Mouse (Mus musculus): ENCODE measurements around the gene Ube2s. TPM values are rescaled to one million over a fixed set of nuclear protein-coding genes. Genes with fewer than 3 reads are reported as not detected.
A peak's percentile ranks its signal among the peaks of the same experiment; 100 is the strongest.

Ube2s gene
- polyA plus RNA-seq, 1 experiment from 2014 or later = 408 TPM

GRCm38 (mm10) chr7:4751971-4752820 is 60.2 kb downstream of the Ube2s start:
- 2% methylated on average over 30 of the region's 30 CpGs for WGBS
- H3K9me3 ChIP-seq = peaks cover 10% of the 10 kb centered on the region; the same call in 1 of the 2 replicates
- H3K27ac ChIP-seq = peak overlapping the region; percentile 83
- H3K27me3 ChIP-seq (ENCODE audit: poor library complexity, severe bottlenecking) = peaks cover 19% of the 10 kb centered on the region
- DNase-seq (ENCODE audit: extremely low spot score, low spot score) = peak; percentile 82
- H3K4me3 ChIP-seq = peak overlapping the region; percentile 55
- H3K4me1 ChIP-seq = peaks cover 26% of the 10 kb centered on the region
- H3K36me3 ChIP-seq (replicated peaks) = peaks cover 3% of the 10 kb centered on the region

DNA sequence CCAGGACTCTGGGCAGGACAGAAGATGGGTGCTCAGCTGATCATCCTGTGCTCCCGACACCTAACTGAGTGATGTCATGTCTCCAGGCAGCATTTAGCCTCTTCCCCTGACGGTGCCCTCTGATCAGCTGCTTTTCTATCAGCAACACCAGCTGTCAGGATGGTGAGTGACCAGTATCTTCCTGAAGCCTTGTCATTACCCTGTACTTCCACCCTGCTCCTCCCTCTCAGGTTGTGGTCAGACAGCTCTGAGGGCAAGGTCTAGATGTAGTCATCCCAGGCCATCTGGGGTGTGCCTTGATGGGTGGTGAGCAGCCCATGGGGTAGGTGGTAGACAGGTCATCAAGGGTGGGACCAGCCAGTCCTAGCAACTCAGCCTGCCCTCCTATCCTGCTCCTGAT is 63.2 kb downstream of the Ube2s start:
- WGBS = 88% methylated on average over 2 of the region's 2 CpGs
- Histone ChIP-seq H3K27me3 (ENCODE audit: poor library complexity, severe bottlenecking) (peaks cover 9% of the 10 kb centered on the region), H3K36me3 (replicated peaks) (peaks cover 33% of the 10 kb centered on the region), H3K27ac (no peak overlapping the region), H3K4me1 (peaks cover 41% of the 10 kb centered on the region), H3K9me3 (no peaks in the 10 kb centered on the region), H3K4me3 (no peak overlapping the region)
- DNase-seq (ENCODE audit: extremely low spot score, low spot score) = no peak

- 85% methylated on average over 4 of the region's 4 CpGs for WGBS
- H3K4me3 ChIP-seq = no peak overlapping the region
- H3K4me1 ChIP-seq = peaks cover 41% of the 10 kb centered on the region
- no peaks in the 10 kb centered on the region for H3K9me3 ChIP-seq
- no peak overlapping the region for H3K27ac ChIP-seq
- H3K36me3 ChIP-seq (replicated peaks) = peaks cover 40% of the 10 kb centered on the region
- DNase-seq (ENCODE audit: extremely low spot score, low spot score) = no peak
- peaks cover under 1% of the 10 kb centered on the region; the same call in 1 of the 2 replicates for H3K27me3 ChIP-seq (ENCODE audit: poor library complexity, severe bottlenecking)
Observed at GRCm38 (mm10) chr7:4748321-4748720, 64.1 kb downstream of the Ube2s start.

DNA sequence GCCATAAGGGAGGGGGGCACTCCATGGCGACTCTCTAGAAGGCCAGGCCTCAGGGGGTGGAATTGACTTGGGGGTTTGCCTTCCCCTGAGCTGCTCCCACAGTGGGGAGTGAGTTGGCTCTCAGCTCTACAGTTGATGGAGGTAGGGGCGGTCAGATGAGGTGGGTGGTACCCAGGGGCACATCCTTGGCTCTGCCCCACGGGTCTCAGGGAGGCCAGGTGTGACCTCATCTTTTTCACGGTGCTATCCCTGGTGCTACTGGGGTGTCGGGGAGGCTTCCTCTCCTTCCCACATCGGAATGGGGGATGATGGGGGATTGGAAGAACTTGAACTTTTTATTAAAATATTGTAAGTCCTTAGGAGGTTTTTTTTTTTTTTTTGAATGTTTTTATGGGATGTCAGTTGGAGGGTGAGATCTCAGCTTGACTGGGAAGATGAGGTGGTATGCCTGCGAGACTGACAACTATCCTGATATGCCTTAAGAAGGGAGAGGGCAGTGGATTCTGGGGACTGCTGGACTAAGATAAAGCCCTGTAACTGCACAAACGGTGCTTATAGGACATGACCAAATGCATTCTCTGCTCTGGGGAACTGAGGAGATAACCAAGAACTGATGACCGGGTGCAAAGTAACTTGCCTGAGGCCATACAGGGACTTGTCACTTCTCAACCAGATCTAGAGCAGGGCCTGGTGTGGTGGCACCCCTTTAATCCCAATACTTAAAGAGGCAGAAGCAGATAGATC is 65.1 kb downstream of the Ube2s start:
- no peaks in the 10 kb centered on the region for H3K27me3 ChIP-seq (ENCODE audit: poor library complexity, severe bottlenecking)
- peaks cover 41% of the 10 kb centered on the region for H3K4me1 ChIP-seq
- DNase-seq (ENCODE audit: extremely low spot score, low spot score) = no peak
- peaks cover 50% of the 10 kb centered on the region for H3K36me3 ChIP-seq (replicated peaks)
- 0 out of 2 replicates have a peak overlapping the region, but pooled peaks have one; percentile 40 for H3K27ac ChIP-seq
- WGBS = 77% methylated on average over 9 of the region's 9 CpGs
- H3K4me3 ChIP-seq = no peak overlapping the region
- H3K9me3 ChIP-seq = no peaks in the 10 kb centered on the region

GRCm38 (mm10) chr7:4746326-4746980 is 65.9 kb downstream of the Ube2s start:
- WGBS = 90% methylated on average over 22 of the region's 22 CpGs
- H3K27me3 ChIP-seq (ENCODE audit: poor library complexity, severe bottlenecking) = no peaks in the 10 kb centered on the region
- H3K36me3 ChIP-seq (replicated peaks) = peaks cover 55% of the 10 kb centered on the region
- no peak overlapping the region; the same call in 1 of the 2 replicates for H3K27ac ChIP-seq
- H3K4me3 ChIP-seq = no peak overlapping the region
- peaks cover 41% of the 10 kb centered on the region for H3K4me1 ChIP-seq
- no peaks in the 10 kb centered on the region for H3K9me3 ChIP-seq
- no peak for DNase-seq (ENCODE audit: extremely low spot score, low spot score)

DNA sequence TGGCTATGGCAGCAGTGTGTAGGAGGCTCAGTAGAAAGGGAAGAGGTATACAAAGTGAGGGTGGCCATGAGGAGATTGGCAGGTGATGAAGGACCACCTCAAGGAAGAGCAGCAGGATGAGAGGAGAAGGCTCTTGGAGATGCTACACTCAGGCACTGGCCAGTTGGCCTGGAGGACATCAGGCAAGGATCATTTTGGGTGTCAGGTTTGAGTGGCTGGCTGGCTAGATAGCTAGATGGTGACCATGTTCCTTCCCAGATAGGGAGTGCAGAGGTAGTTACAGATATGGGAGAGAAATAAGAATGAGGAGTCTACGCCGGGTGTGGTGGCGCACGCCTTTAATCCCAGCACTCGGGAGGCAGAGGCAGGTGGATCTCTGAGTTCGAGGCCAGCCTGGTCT is 67.5 kb downstream of the Ube2s start:
- 95% methylated on average over 6 of the region's 6 CpGs for WGBS
- Histone ChIP-seq H3K4me3 (no peak overlapping the region), H3K27me3 (ENCODE audit: poor library complexity, severe bottlenecking) (no peaks in the 10 kb centered on the region), H3K4me1 (peaks cover 49% of the 10 kb centered on the region), H3K27ac (no peak overlapping the region), H3K9me3 (no peaks in the 10 kb centered on the region), H3K36me3 (replicated peaks) (peaks cover 55% of the 10 kb centered on the region)
- no peak for DNase-seq (ENCODE audit: extremely low spot score, low spot score)

Other genes with a start within 250 kb of the Ube2s start
- gene Ptprh, start 208.5 kb downstream of the Ube2s start, polyA plus RNA-seq (2016; fragmentation: Nextera tagmentation; extraction: Ambion mirVana) = 0.06 TPM in 1 of 2 replicates, not detected in the other
- gene Tmem86b, start 181.2 kb downstream of the Ube2s start, polyA plus RNA-seq (2016; fragmentation: Nextera tagmentation; extraction: Ambion mirVana) = 1.6 and 2.1 TPM in 2 replicates
- gene Ppp6r1, start 153.6 kb downstream of the Ube2s start, polyA plus RNA-seq (2016; fragmentation: Nextera tagmentation; extraction: Ambion mirVana) = 8.0 and 9.2 TPM in 2 replicates
- 135 and 137 TPM in 2 replicates for gene Hspbp1, start 127.5 kb downstream of the Ube2s start, polyA plus RNA-seq (2016; fragmentation: Nextera tagmentation; extraction: Ambion mirVana)
- 2.2 TPM in 2 replicates for gene Brsk1, start 122.0 kb downstream of the Ube2s start, polyA plus RNA-seq (2016; fragmentation: Nextera tagmentation; extraction: Ambion mirVana)
- gene Tmem150b, start 87.3 kb downstream of the Ube2s start, polyA plus RNA-seq (2016; fragmentation: Nextera tagmentation; extraction: Ambion mirVana) = 0.11 and 0.20 TPM in 2 replicates
- 98.9 and 101 TPM in 2 replicates for gene Kmt5c, start 72.5 kb downstream of the Ube2s start, polyA plus RNA-seq (2016; fragmentation: Nextera tagmentation; extraction: Ambion mirVana)
- gene Cox6b2, start 59.5 kb downstream of the Ube2s start, polyA plus RNA-seq (2016; fragmentation: Nextera tagmentation; extraction: Ambion mirVana) = 40.4 and 44.2 TPM in 2 replicates
- not detected in 2 replicates for gene Fam71e2, start 41.3 kb downstream of the Ube2s start, polyA plus RNA-seq (2016; fragmentation: Nextera tagmentation; extraction: Ambion mirVana)
- not detected in 2 replicates for gene Il11, start 29.7 kb downstream of the Ube2s start, polyA plus RNA-seq (2016; fragmentation: Nextera tagmentation; extraction: Ambion mirVana)
- 0.34 TPM in 1 of 2 replicates, not detected in the other for gene Tmem190, start 29.7 kb downstream of the Ube2s start, polyA plus RNA-seq (2016; fragmentation: Nextera tagmentation; extraction: Ambion mirVana)
- 3.9 and 4.4 TPM in 2 replicates for gene Tmem238, start 22.9 kb downstream of the Ube2s start, polyA plus RNA-seq (2016; fragmentation: Nextera tagmentation; extraction: Ambion mirVana)
- gene Rpl28, start 19.7 kb downstream of the Ube2s start, polyA plus RNA-seq (2016; fragmentation: Nextera tagmentation; extraction: Ambion mirVana) = 374 and 397 TPM in 2 replicates
- 0.47 and 0.79 TPM in 2 replicates for gene Shisa7, start 32.1 kb upstream of the Ube2s start, polyA plus RNA-seq (2016; fragmentation: Nextera tagmentation; extraction: Ambion mirVana)
- 2.6 and 2.9 TPM in 2 replicates for gene Isoc2b, start 57.7 kb upstream of the Ube2s start, polyA plus RNA-seq (2016; fragmentation: Nextera tagmentation; extraction: Ambion mirVana)
- gene Isoc2a, start 64.6 kb upstream of the Ube2s start, polyA plus RNA-seq (2016; fragmentation: Nextera tagmentation; extraction: Ambion mirVana) = 0.73 and 1.0 TPM in 2 replicates
- gene Gm36210, start 93.9 kb upstream of the Ube2s start, polyA plus RNA-seq (2016; fragmentation: Nextera tagmentation; extraction: Ambion mirVana) = 0.12 and 0.22 TPM in 2 replicates
- 4.1 and 4.2 TPM in 2 replicates for gene Zfp628, start 102.6 kb upstream of the Ube2s start, polyA plus RNA-seq (2016; fragmentation: Nextera tagmentation; extraction: Ambion mirVana)
- 8.1 and 8.3 TPM in 2 replicates for gene Nat14, start 109.4 kb upstream of the Ube2s start, polyA plus RNA-seq (2016; fragmentation: Nextera tagmentation; extraction: Ambion mirVana)
- gene Ssc5d, start 113.2 kb upstream of the Ube2s start, polyA plus RNA-seq (2016; fragmentation: Nextera tagmentation; extraction: Ambion mirVana) = 1.2 and 1.3 TPM in 2 replicates
- 0.11 TPM in 1 of 2 replicates, not detected in the other for gene Sbk2, start 151.8 kb upstream of the Ube2s start, polyA plus RNA-seq (2016; fragmentation: Nextera tagmentation; extraction: Ambion mirVana)
- 0.10 TPM in 1 of 2 replicates, not detected in the other for gene Sbk3, start 158.6 kb upstream of the Ube2s start, polyA plus RNA-seq (2016; fragmentation: Nextera tagmentation; extraction: Ambion mirVana)
- gene Zfp579, start 183.6 kb upstream of the Ube2s start, polyA plus RNA-seq (2016; fragmentation: Nextera tagmentation; extraction: Ambion mirVana) = 27.3 and 28.7 TPM in 2 replicates
- gene Zfp524, start 201.8 kb upstream of the Ube2s start, polyA plus RNA-seq (2016; fragmentation: Nextera tagmentation; extraction: Ambion mirVana) = 8.4 and 9.4 TPM in 2 replicates
- 54.0 and 54.1 TPM in 2 replicates for gene Fiz1, start 202.1 kb upstream of the Ube2s start, polyA plus RNA-seq (2016; fragmentation: Nextera tagmentation; extraction: Ambion mirVana)
- gene Gm44973, start 202.9 kb upstream of the Ube2s start, polyA plus RNA-seq (2016; fragmentation: Nextera tagmentation; extraction: Ambion mirVana) = 1.0 and 1.1 TPM in 2 replicates
- gene Zfp865, start 207.8 kb upstream of the Ube2s start, polyA plus RNA-seq (2016; fragmentation: Nextera tagmentation; extraction: Ambion mirVana) = 5.1 and 5.7 TPM in 2 replicates
- gene Ccdc106, start 208.0 kb upstream of the Ube2s start, polyA plus RNA-seq (2016; fragmentation: Nextera tagmentation; extraction: Ambion mirVana) = 4.7 and 6.6 TPM in 2 replicates
- gene 4632433K11Rik, start 221.5 kb upstream of the Ube2s start, polyA plus RNA-seq (2016; fragmentation: Nextera tagmentation; extraction: Ambion mirVana) = not detected in 2 replicates
- 3.0 and 3.8 TPM in 2 replicates for gene Zfp784, start 225.9 kb upstream of the Ube2s start, polyA plus RNA-seq (2016; fragmentation: Nextera tagmentation; extraction: Ambion mirVana)
- 38.0 and 38.8 TPM in 2 replicates for gene Zfp580, start 238.9 kb upstream of the Ube2s start, polyA plus RNA-seq (2016; fragmentation: Nextera tagmentation; extraction: Ambion mirVana)
- gene U2af2, start 249.6 kb upstream of the Ube2s start, polyA plus RNA-seq (2016; fragmentation: Nextera tagmentation; extraction: Ambion mirVana) = 181 and 196 TPM in 2 replicates

Data from forebrain, embryonic 10.5 days (tissue).